Mouse (Mus musculus) stomach, embryonic 16.5 days (tissue): ENCODE results near the gene Plcb2. TPM values are rescaled to one million over a fixed set of nuclear protein-coding genes. Genes with fewer than 3 reads are reported as not detected.
A peak's percentile ranks its signal among the peaks of the same experiment; 100 is the strongest.

ENCODE experiments used
- ATAC-seq: fragments of 200-750 bp; cut with Nextera tagmentation; 2 replicates; pipeline ENCODE4 v1.8.0; 2017; ENCODE audit warnings: moderate number of reproducible peaks, moderate TSS enrichment; ENCODE audit not compliant: insufficient read depth, low FRiP score
- H3K27ac ChIP-seq: fragments of 300-500 bp; sonication (generic); 2 replicates; pipeline ENCODE4 v1.5.1; 2014; ENCODE audit warnings: low read length
- H3K27me3 ChIP-seq: fragments of 300-500 bp; sonication (generic); 2 replicates; pipeline ENCODE4 v1.6.1; 2014; ENCODE audit warnings: low read length, control low read depth, mixed read lengths; ENCODE audit not compliant: control insufficient read depth, insufficient read depth
- H3K36me3 ChIP-seq: fragments of 300-500 bp; sonication (generic); 2 replicates; pipeline ENCODE4 v1.6.1; 2014; ENCODE audit warnings: low read length; ENCODE audit not compliant: control insufficient read depth, insufficient read depth
- H3K4me1 ChIP-seq: fragments of 300-500 bp; sonication (generic); 2 replicates; pipeline ENCODE4 v1.6.1; 2014; ENCODE audit warnings: low read length, control low read depth, mixed read lengths; ENCODE audit not compliant: control insufficient read depth, insufficient read depth
- H3K4me2 ChIP-seq: fragments of 300-500 bp; sonication (generic); 2 replicates; pipeline ENCODE4 v1.6.1; 2014; ENCODE audit warnings: low read depth, low read length, mixed read lengths
- H3K4me3 ChIP-seq: fragments of 300-500 bp; sonication (generic); replicated peaks from 2 replicates; pipeline ENCODE4 v1.5.1; 2014; ENCODE audit warnings: mild to moderate bottlenecking, low read length
- H3K9ac ChIP-seq: fragments of 300-500 bp; sonication (generic); 2 replicates; pipeline ENCODE4 v1.6.1; 2014; ENCODE audit warnings: low read length
- H3K9me3 ChIP-seq: fragments of 300-500 bp; sonication (generic); replicated peaks from 2 replicates; pipeline ENCODE4 v1.6.1; 2016; ENCODE audit warnings: low read length, control low read depth; ENCODE audit not compliant: control insufficient read depth
- WGBS: fragments of 180-500 bp; shearing (Covaris S2); extraction: QIAGEN DNeasy Blood & Tissue Kit; methylation state at CpG from one replicate; pipeline ENCODE4 v1.1.7; 2014; 5-methylcytosine and 5-hydroxymethylcytosine counted together
- polyA plus RNA-seq: library from polyadenylated mRNA; unstranded; fragments of >200 nt; fragmentation: Nextera tagmentation; extraction: Ambion mirVana; gene quantifications from 2 replicates; pipeline ENCODE4 v1.2.1, GENCODE M21; 2015

The Plcb2 gene
- polyA plus RNA-seq, 1 experiment from 2014 or later: 1.4 TPM

DNA sequence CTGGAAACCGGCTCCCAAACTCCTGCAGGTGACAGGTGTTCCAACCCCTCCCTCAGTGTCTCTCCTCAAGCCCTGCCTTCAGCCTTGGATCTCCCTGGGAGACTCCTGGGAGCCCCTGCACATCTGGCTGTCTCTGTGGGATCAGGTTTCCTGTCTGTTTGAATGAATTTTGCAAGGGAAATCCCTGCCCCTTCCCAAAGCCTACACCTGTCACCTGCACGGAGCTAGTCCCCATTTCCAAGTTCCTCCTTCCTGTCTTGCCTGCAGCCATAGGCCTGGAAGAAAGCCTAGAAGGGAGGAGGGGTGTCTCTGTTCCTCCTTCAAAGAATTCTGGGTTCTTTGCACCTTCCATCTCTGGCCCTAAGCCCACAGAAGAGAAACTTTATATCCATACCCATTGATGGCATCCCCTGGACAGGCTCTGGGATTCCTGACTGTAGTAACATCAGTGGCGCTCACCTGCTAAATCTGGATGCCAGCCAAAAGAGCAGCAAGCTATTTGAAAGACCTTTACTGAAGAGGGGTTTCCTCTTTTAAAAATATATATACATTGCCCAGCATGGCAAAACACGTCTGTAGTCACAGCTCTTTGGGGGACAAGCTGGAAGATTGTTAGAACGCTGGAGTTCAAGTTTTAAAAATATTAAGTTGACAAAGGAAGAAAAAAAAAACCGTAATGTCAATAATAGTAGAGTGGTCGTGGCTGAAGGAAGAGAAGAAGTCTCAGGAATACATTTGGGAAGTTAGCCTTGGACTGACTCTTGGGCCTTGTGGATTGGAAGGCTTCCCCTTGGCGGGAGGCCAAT lies 1.8 kb upstream of the Plcb2 start:
- 21% methylated on average over 8 of the region's 8 CpGs for WGBS
- no peaks in the 10 kb centered on the region; the same call in 1 of the 2 replicates for H3K27me3 ChIP-seq
- H3K9ac ChIP-seq: no peak overlapping the region
- H3K4me2 ChIP-seq: no peak overlapping the region
- H3K4me1 ChIP-seq: peaks cover 18% of the 10 kb centered on the region
- no peaks in the 10 kb centered on the region for H3K36me3 ChIP-seq
- no peak for ATAC-seq
- H3K9me3 ChIP-seq: no peaks in the 10 kb centered on the region
- H3K27ac ChIP-seq: no peak overlapping the region
- H3K4me3 ChIP-seq: no peak overlapping the region

DNA sequence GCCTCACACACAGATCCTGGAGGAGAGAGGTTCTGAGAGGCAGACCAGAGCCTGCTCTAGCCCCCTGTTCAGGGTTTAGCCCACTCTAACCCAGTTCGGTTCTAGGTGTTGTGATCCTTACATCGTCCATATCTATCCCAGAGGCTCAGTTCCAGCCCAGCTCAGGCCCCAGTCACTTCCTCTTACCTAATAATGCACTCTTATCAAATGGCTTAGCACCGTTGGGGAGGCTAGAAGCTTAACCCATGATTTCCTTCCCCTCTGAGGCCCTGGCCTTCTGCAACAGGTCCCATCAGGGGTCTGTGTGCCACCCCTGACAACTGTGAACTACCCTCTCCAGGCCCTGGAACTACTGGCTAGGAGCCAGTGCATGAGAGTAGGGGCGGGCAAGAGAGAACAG lies 956 bp upstream of the Plcb2 start:
- no peak overlapping the region for H3K4me3 ChIP-seq
- H3K4me1 ChIP-seq: peaks cover 18% of the 10 kb centered on the region
- no peaks in the 10 kb centered on the region for H3K9me3 ChIP-seq
- H3K27ac ChIP-seq: 0 out of 2 replicates have a peak overlapping the region, but pooled peaks have one; percentile 18
- ATAC-seq: no peak
- 41% methylated on average over 4 of the region's 4 CpGs for WGBS
- H3K4me2 ChIP-seq: no peak overlapping the region
- no peak overlapping the region for H3K9ac ChIP-seq
- no peaks in the 10 kb centered on the region for H3K36me3 ChIP-seq
- no peaks in the 10 kb centered on the region; the same call in 1 of the 2 replicates for H3K27me3 ChIP-seq

DNA sequence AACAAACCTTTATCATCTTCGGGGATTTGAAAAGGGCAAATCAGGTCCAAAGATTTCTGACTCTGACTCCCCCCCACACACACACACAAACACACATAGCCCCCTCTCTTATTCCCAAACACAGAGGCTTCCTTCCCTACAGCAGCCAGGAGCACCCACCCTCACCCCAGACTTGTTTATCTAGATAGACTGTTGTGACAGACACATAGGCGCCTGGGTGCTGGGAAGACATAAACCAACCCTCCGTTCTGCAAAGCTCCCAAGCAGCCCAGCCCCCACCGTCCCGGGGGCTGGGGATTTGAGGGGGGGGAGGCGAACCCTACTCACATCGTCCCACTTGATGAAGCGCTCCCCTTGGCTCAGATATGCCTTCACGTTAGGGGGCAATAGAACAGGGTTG lies 327 bp downstream of the Plcb2 start:
- 13% methylated on average over 9 of the region's 9 CpGs for WGBS
- no peak; the same call in 1 of the 2 replicates for ATAC-seq
- peak overlapping the region; percentile 4; the same call in 1 of the 2 replicates for H3K9ac ChIP-seq
- H3K27me3 ChIP-seq: no peaks in the 10 kb centered on the region; the same call in 1 of the 2 replicates
- no peaks in the 10 kb centered on the region for H3K36me3 ChIP-seq
- peak overlapping the region; percentile 57 for H3K27ac ChIP-seq
- peak overlapping the region; percentile 22 for H3K4me2 ChIP-seq
- peak overlapping the region; percentile 12; the same call in 1 of the 2 replicates for H3K4me3 ChIP-seq
- no peaks in the 10 kb centered on the region for H3K9me3 ChIP-seq
- peaks cover 18% of the 10 kb centered on the region for H3K4me1 ChIP-seq

DNA sequence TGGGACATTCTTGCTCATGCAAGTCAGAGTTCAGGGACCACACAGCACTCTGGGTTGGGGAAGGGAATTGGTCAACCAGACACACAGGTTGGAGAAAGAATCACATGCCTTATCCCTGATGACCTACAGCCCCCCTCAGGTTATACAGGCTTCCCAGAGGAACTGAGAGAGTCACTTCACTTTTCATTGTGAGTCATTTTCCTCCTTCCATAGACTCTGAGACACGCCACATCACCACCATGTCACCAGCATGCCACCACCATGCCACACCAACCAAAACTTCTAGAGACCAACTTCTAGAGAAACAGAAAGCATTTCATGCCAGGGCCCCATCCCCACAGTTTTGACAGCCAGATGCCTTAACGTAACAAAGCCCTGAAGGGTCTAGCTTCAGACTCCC lies 1.4 kb downstream of the Plcb2 start:
- Histone ChIP-seq H3K9ac (no peak overlapping the region), H3K27ac (no peak overlapping the region), H3K4me3 (no peak overlapping the region), H3K9me3 (no peaks in the 10 kb centered on the region), H3K4me1 (peaks cover 18% of the 10 kb centered on the region), H3K36me3 (no peaks in the 10 kb centered on the region), H3K27me3 (no peaks in the 10 kb centered on the region; the same call in 1 of the 2 replicates), H3K4me2 (no peak overlapping the region)
- WGBS: 86% methylated on average over 2 of the region's 2 CpGs
- ATAC-seq: no peak

DNA sequence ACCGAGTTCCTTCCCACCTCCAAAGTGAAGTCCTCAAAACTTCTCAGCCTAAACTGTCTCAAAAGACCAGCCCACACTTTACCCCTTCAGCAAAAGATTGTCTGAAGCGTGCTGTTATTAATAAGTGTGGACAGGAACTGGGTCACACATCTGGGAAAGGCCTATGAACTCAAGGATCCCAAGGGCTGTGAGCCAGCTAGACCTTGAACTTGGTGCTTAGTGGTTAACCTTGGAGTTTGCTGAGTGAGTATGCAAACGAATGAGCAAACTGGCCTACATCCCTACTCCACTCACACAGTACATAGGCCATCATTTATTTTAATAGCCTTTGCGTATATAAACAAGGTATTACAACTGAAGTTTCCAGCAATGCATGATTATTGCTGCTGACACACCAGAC lies 2.7 kb downstream of the Plcb2 start:
- no peak overlapping the region for H3K27ac ChIP-seq
- no peak for ATAC-seq
- 72% methylated on average over 4 of the region's 4 CpGs for WGBS
- H3K4me2 ChIP-seq: no peak overlapping the region
- peaks cover 16% of the 10 kb centered on the region for H3K4me1 ChIP-seq
- H3K9ac ChIP-seq: no peak overlapping the region
- H3K27me3 ChIP-seq: no peaks in the 10 kb centered on the region
- no peaks in the 10 kb centered on the region for H3K36me3 ChIP-seq
- H3K4me3 ChIP-seq: no peak overlapping the region
- H3K9me3 ChIP-seq: no peaks in the 10 kb centered on the region

DNA sequence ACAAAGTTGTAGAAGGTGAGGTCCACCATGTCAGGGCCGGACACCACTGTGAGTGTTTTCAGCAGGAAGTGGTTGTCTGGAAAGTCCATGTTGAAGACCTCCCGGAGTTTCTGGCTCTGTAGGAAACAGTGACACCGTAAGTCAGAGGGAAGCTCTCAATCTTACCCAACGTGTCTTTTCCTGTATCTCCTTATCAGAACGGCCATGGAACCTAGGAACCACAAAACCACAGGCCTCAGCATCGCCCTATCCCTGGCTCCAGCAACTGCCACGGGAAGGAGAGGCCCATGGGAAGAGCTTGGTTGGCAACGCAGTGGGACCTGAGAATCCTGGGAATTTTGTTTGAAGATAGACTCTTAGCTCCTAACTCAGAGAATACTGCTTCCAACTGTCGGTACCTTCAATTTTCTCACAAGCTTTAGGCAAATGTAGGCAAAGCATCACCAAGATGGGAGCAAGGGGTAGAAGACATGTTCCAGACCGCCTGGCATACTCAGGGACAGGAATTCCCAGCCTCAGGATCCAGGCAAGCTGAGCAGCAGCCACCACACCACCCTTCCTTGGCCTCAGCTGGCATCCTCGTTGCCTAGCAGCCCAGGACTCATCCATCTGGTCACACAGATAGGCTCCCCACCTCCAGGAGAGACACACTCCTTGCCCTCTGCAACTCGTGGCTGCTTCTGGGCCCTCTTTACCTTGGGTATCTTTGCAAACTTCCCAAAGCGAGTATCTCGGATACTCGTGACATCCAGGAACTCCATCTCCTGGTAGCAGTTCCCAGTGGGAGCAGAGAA lies 4.3 kb downstream of the Plcb2 start:
- WGBS: 78% methylated on average over 15 of the region's 15 CpGs
- Histone ChIP-seq H3K27ac (no peak overlapping the region), H3K4me1 (peaks cover 9% of the 10 kb centered on the region), H3K4me3 (no peak overlapping the region), H3K36me3 (no peaks in the 10 kb centered on the region), H3K4me2 (no peak overlapping the region), H3K9ac (no peak overlapping the region), H3K9me3 (no peaks in the 10 kb centered on the region), H3K27me3 (no peaks in the 10 kb centered on the region)
- ATAC-seq: no peak

DNA sequence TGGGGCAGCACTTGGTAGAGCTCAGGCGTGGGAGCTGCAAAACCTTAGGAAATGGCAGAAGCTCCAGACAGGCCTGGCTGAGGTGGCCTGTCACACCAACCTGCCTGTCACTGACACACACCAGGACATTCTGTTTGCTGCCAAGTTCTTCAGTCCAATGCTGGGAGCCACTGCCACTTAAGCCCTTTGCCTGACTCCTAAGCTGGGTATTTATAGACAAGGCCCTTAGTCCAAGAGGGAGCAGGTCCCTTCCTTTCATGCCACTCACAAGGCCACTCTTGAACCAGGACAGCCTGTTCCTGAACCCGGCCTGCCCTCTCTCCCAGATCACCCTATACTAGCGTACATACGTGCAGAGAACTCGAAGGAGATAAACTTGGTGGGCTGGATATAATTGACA lies 11.6 kb downstream of the Plcb2 start:
- no peak for ATAC-seq
- Histone ChIP-seq H3K36me3 (no peaks in the 10 kb centered on the region), H3K4me2 (no peak overlapping the region), H3K27ac (no peak overlapping the region), H3K27me3 (peaks cover 11% of the 10 kb centered on the region), H3K4me3 (no peak overlapping the region), H3K9ac (no peak overlapping the region), H3K4me1 (peaks cover under 1% of the 10 kb centered on the region; the same call in 1 of the 2 replicates), H3K9me3 (no peaks in the 10 kb centered on the region)
- 83% methylated on average over 5 of the region's 5 CpGs for WGBS

DNA sequence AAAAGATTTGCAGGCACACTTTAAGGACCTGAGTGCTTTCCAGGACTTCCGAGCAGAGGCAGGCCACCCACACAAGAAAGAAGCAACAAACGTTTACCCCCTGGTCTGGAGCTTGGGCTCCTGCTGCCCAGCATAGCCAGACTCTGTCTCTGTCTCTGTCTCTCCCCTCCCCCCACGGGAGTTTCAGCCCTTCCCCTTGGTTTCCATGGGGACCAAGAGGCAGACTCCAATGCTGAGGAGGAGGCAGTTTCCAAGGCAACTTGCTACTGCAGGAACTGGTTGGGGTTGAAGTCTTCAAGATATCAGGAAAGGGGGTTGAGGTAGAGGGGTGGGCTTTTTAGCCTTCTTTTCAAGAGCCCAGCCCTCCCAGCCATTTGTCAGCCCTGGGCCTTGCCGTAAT lies 14.0 kb downstream of the Plcb2 start:
- Histone ChIP-seq H3K9me3 (no peaks in the 10 kb centered on the region), H3K27ac (no peak overlapping the region), H3K4me2 (no peak overlapping the region), H3K4me1 (peaks cover 17% of the 10 kb centered on the region), H3K4me3 (no peak overlapping the region), H3K27me3 (peaks cover 35% of the 10 kb centered on the region), H3K9ac (no peak overlapping the region), H3K36me3 (no peaks in the 10 kb centered on the region)
- no peak for ATAC-seq
- 45% methylated on average over 4 of the region's 4 CpGs for WGBS

DNA sequence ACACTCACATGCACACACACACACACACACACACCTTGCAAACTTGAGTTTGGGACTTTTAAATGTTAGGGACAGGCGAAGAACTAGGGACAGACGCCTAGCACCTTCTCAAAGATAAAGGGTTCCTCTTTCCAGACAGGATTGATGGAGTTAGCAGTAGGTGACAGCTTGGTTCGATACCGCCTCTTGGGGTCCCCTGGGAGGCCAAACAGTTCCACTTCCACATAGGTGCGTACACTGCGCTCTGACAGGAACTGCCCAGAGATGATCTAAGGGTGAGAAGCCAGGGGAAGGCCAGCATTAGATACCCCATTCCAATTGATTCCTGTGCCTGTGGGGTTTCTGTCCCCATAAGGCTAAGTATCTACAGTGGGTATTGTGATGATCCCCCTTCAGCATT lies 14.6 kb downstream of the Plcb2 start:
- no peak overlapping the region for H3K4me3 ChIP-seq
- peaks cover 41% of the 10 kb centered on the region for H3K27me3 ChIP-seq
- peaks cover 17% of the 10 kb centered on the region for H3K4me1 ChIP-seq
- no peaks in the 10 kb centered on the region for H3K36me3 ChIP-seq
- no peaks in the 10 kb centered on the region for H3K9me3 ChIP-seq
- H3K27ac ChIP-seq: no peak overlapping the region
- H3K4me2 ChIP-seq: no peak overlapping the region
- ATAC-seq: no peak
- no peak overlapping the region for H3K9ac ChIP-seq
- 85% methylated on average over 6 of the region's 6 CpGs for WGBS
